Mouse (Mus musculus): ENCODE measurements at regions not wholly inside any gene's neighbourhood (a gene's known extent, or its start where the extent isn't known, plus 50 kb on each side); places are given as distances from the start of the nearest gene placed in this dataset.
"Not testable (repeated sequence)": the region's sequence is repeated elsewhere in the genome, so short reads cannot be mapped to it uniquely, and the experiment has no call there.

DNA sequence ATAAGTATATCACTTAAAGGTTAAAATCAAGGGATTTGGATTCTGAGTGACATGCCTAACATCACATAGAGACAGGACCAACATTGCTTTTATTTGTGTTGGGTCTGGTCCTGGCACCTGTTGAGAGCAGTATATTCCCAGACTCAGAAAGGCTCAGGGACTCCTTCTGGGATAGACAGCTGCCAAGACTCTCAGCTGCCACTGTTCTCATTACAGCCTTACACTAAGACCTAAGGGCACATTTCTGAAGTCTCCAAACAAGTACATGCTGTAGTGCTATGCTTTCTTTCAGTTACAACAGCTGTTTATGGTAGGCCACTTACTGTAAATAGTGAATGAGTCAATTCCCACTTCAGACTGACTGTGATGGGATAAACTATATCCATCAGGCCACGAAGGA is 77.7 kb upstream of the Fam13a start:
- no peaks in the 10 kb centered on the region for H3K4me1 ChIP-seq (ENCODE audit: control insufficient read depth, insufficient read depth, low read length)
- TF ChIP-seq POLR2A (IDR thresholded peaks at IDR 0.05; ENCODE audit: low read depth, low read length) (no peak), CTCF (conservative IDR thresholded peaks at IDR 0.05; ENCODE audit: insufficient read depth, insufficient read length, low read depth, low read length) (no peak)
- no peak for DNase-seq
- H3K4me3 ChIP-seq (ENCODE audit: insufficient read depth, low read depth, low read length) = no peak overlapping the region
- H3K27me3 ChIP-seq (replicated peaks; ENCODE audit: control insufficient read depth, insufficient read depth, low read length) = no peaks in the 10 kb centered on the region
- H3K36me3 ChIP-seq (ENCODE audit: control insufficient read depth, insufficient read depth, low read length) = no peaks in the 10 kb centered on the region
- H3K27ac ChIP-seq (ENCODE audit: insufficient read depth, low read depth, low read length) = no peak overlapping the region
- 79% methylated on average over 1 of the region's 1 CpGs for WGBS

DNA sequence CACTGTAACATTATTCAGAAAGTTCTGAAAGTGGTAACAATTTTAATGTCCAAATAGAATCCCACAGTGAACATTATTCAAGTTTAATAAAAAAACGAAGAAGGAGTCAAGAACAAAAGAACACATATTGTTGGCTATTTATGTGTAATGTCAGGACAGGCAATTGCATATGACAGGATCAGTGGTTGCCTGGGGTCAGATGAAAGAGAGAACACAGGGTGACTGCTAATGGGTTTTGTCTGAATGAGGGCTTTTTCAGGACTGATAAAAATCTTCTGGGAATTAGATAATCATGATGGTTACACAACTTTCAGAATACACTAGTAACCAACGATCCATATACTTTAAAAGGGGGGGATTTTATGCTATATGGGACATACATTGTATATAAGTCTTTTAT is 79.6 kb upstream of the Fam13a start:
- Histone ChIP-seq H3K36me3 (ENCODE audit: control insufficient read depth, insufficient read depth, low read length) (no peaks in the 10 kb centered on the region), H3K27me3 (replicated peaks; ENCODE audit: control insufficient read depth, insufficient read depth, low read length) (no peaks in the 10 kb centered on the region), H3K4me1 (ENCODE audit: control insufficient read depth, insufficient read depth, low read length) (no peaks in the 10 kb centered on the region), H3K27ac (ENCODE audit: insufficient read depth, low read depth, low read length) (no peak overlapping the region), H3K4me3 (ENCODE audit: insufficient read depth, low read depth, low read length) (no peak overlapping the region)
- 78% methylated on average over 2 of the region's 2 CpGs for WGBS
- DNase-seq = no peak
- TF ChIP-seq CTCF (conservative IDR thresholded peaks at IDR 0.05; ENCODE audit: insufficient read depth, insufficient read length, low read depth, low read length) (no peak), POLR2A (IDR thresholded peaks at IDR 0.05; ENCODE audit: low read depth, low read length) (no peak)

DNA sequence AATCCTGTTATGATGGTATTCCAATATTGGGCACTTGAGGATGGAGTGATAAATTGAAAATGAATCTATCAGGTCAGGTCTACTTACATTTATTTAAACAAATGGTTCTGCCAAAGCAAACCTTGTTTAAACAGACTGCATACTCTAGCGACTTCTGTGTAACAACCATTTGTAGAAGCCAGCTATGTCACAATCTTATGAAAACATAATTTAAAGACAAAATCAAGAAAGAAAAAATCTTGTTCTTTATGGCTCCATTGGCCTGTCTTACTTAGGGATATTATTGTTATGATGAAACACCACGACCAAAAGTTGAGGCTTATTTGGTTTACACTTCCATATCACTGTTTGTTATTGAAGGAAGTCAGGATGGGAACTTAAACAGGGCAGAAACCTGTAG is 80.1 kb upstream of the Fam13a start:
- no peaks in the 10 kb centered on the region for H3K27me3 ChIP-seq (replicated peaks; ENCODE audit: control insufficient read depth, insufficient read depth, low read length)
- H3K27ac ChIP-seq (ENCODE audit: insufficient read depth, low read depth, low read length) = no peak overlapping the region
- no peaks in the 10 kb centered on the region for H3K36me3 ChIP-seq (ENCODE audit: control insufficient read depth, insufficient read depth, low read length)
- DNase-seq = no peak
- WGBS = 74% methylated on average over 2 of the region's 2 CpGs
- H3K4me3 ChIP-seq (ENCODE audit: insufficient read depth, low read depth, low read length) = no peak overlapping the region
- TF ChIP-seq CTCF (conservative IDR thresholded peaks at IDR 0.05; ENCODE audit: insufficient read depth, insufficient read length, low read depth, low read length) (no peak), POLR2A (IDR thresholded peaks at IDR 0.05; ENCODE audit: low read depth, low read length) (no peak)
- no peaks in the 10 kb centered on the region for H3K4me1 ChIP-seq (ENCODE audit: control insufficient read depth, insufficient read depth, low read length)

DNA sequence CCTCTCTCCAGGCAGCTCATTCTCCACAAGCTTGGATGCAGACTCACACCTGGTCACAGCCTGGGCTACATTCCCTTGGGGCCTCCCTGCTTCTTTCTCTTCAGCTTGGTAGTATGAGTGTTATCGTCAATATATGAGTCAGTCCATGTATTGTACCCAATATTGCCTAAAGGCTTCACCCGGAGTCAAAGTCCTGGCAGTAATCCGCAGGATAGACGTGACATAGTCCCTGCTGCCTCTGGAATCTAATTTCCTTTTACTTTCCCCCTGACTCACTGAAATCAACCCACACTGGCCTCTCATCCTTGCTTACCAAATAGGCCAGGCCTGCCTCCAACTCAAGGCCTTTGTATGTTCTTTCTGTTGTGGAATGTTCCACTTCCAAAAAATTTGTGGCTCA is 83.8 kb upstream of the Fam13a start:
- Histone ChIP-seq H3K27ac (ENCODE audit: insufficient read depth, low read depth, low read length) (no peak overlapping the region), H3K36me3 (ENCODE audit: control insufficient read depth, insufficient read depth, low read length) (no peaks in the 10 kb centered on the region), H3K27me3 (replicated peaks; ENCODE audit: control insufficient read depth, insufficient read depth, low read length) (no peaks in the 10 kb centered on the region), H3K4me3 (ENCODE audit: insufficient read depth, low read depth, low read length) (no peak overlapping the region), H3K4me1 (ENCODE audit: control insufficient read depth, insufficient read depth, low read length) (no peaks in the 10 kb centered on the region)
- DNase-seq = no peak
- no peak for TF ChIP-seq POLR2A (IDR thresholded peaks at IDR 0.05; ENCODE audit: low read depth, low read length)
- no peak for TF ChIP-seq CTCF (conservative IDR thresholded peaks at IDR 0.05; ENCODE audit: insufficient read depth, insufficient read length, low read depth, low read length)
- 88% methylated on average over 4 of the region's 4 CpGs for WGBS

DNA sequence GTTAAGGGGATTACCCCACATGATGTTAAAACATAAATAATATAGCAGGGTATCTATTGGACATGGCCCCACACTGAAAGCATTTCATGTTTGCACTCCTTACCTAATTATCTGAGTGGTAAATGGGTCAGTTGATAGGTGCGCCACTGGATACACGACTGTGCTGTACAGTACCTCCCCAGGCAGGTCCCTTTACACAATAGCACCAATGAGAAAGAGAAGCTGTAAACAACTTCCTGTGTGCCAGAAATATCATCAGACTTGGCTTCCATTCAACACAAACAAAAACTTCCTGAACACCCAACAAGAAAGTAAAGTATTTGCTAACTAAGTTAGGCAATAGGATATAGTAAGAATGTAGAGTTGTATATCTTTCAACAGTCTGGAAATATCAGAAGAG is 76.3 kb upstream of the Tigd2 start:
- Histone ChIP-seq H3K36me3 (ENCODE audit: control insufficient read depth, insufficient read depth, low read length) (no peaks in the 10 kb centered on the region), H3K27me3 (replicated peaks; ENCODE audit: control insufficient read depth, insufficient read depth, low read length) (no peaks in the 10 kb centered on the region), H3K4me3 (ENCODE audit: insufficient read depth, low read depth, low read length) (no peak overlapping the region), H3K27ac (ENCODE audit: insufficient read depth, low read depth, low read length) (no peak overlapping the region), H3K4me1 (ENCODE audit: control insufficient read depth, insufficient read depth, low read length) (no peaks in the 10 kb centered on the region)
- DNase-seq = peak; percentile 31
- TF ChIP-seq CTCF (conservative IDR thresholded peaks at IDR 0.05; ENCODE audit: insufficient read depth, insufficient read length, low read depth, low read length) (no peak), POLR2A (IDR thresholded peaks at IDR 0.05; ENCODE audit: low read depth, low read length) (no peak)
- WGBS = 51% methylated on average over 2 of the region's 2 CpGs

DNA sequence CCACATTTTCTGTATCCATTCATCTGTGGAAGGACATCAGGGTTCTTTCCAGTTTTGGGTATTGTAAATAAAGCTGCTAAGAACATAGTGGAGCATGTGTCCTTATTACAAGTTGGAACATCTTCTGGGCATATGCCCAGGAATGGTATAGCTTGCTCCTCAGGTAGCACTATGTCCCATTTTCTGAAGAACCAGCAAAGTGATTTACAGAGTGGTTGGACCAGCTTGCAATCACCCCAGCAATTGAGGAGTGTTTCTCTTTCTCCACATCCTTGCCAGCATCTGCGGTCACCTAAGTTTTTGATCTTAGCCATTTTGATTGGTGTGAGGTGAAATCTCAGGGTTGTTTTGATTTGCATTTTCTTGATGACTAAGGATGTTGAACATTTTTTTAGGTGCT is 74.9 kb upstream of the Tigd2 start:
- not testable (repeated sequence) for H3K4me3 ChIP-seq (ENCODE audit: insufficient read depth, low read depth, low read length); H3K27me3 ChIP-seq (replicated peaks; ENCODE audit: control insufficient read depth, insufficient read depth, low read length); H3K4me1 ChIP-seq (ENCODE audit: control insufficient read depth, insufficient read depth, low read length); DNase-seq; H3K36me3 ChIP-seq (ENCODE audit: control insufficient read depth, insufficient read depth, low read length); H3K27ac ChIP-seq (ENCODE audit: insufficient read depth, low read depth, low read length)
- 94% methylated on average over 1 of the region's 1 CpGs for WGBS

DNA sequence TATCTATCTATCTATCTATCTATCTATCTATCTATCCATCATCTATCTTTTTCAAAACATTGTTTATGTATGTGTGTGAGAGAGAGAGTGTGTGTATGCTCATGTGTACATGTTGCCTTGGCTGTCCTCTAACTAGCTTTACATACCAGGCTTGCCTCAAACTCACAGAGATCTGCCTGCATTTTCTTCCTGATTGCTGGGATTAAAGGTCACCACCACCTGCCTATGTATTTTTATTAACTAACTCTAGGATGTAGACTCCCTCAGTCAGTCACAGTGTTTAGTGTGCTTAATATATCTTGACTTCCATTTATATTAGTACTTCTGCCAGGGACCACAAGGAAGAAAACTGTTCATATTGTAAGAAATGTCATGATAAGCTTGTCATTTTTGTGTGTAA is 69.0 kb upstream of the Tigd2 start:
- Histone ChIP-seq H3K27me3 (replicated peaks; ENCODE audit: control insufficient read depth, insufficient read depth, low read length) (no peaks in the 10 kb centered on the region), H3K36me3 (ENCODE audit: control insufficient read depth, insufficient read depth, low read length) (no peaks in the 10 kb centered on the region), H3K4me1 (ENCODE audit: control insufficient read depth, insufficient read depth, low read length) (no peaks in the 10 kb centered on the region), H3K27ac (ENCODE audit: insufficient read depth, low read depth, low read length) (no peak overlapping the region), H3K4me3 (ENCODE audit: insufficient read depth, low read depth, low read length) (no peak overlapping the region)
- TF ChIP-seq POLR2A (IDR thresholded peaks at IDR 0.05; ENCODE audit: low read depth, low read length) = no peak
- TF ChIP-seq CTCF (conservative IDR thresholded peaks at IDR 0.05; ENCODE audit: insufficient read depth, insufficient read length, low read depth, low read length) = no peak
- no peak for DNase-seq

DNA sequence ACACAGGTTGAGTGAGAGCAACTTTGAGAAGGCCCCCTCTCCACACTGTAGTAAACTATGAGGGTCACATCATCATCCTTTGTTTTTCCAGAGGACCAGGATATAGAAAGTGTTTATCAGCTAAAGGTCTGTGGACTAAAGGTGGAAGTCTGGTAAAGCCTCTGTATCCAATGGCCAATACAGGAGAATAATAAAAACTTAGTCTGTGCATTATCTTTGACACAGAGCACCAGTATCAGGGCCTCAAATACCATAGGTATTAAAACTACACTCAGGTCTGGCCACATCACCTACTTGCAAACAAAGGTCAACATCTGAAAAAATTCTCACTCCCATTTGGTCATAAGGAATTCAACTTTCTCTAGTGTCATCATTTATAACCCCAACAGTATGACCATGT is 66.6 kb upstream of the Tigd2 start:
- DNase-seq = no peak
- Histone ChIP-seq H3K4me1 (ENCODE audit: control insufficient read depth, insufficient read depth, low read length) (no peaks in the 10 kb centered on the region), H3K36me3 (ENCODE audit: control insufficient read depth, insufficient read depth, low read length) (no peaks in the 10 kb centered on the region), H3K27me3 (replicated peaks; ENCODE audit: control insufficient read depth, insufficient read depth, low read length) (no peaks in the 10 kb centered on the region), H3K27ac (ENCODE audit: insufficient read depth, low read depth, low read length) (no peak overlapping the region), H3K4me3 (ENCODE audit: insufficient read depth, low read depth, low read length) (no peak overlapping the region)
- TF ChIP-seq CTCF (conservative IDR thresholded peaks at IDR 0.05; ENCODE audit: insufficient read depth, insufficient read length, low read depth, low read length) = no peak
- no peak for TF ChIP-seq POLR2A (IDR thresholded peaks at IDR 0.05; ENCODE audit: low read depth, low read length)
